Mouse (Mus musculus) small intestine, adult 10 weeks (tissue): ENCODE measurements around the gene Olfr131. TPM values are rescaled to one million over a fixed set of nuclear protein-coding genes. Genes with fewer than 3 reads are reported as not detected.

Experiments
- polyA plus RNA-seq: library from polyadenylated mRNA; stranded (reverse); fragments of 350-450 nt; fragmentation: Illumina TruSeq; extraction: RNeasy Lipid Tissue Mini Kit (QIAGEN cat#74804); gene quantifications from one replicate; pipeline ENCODE4 v1.2.3, GENCODE M21; 2014; ENCODE audit warnings: low replicate concordance

Gene Olfr131
- polyA plus RNA-seq: not detected

GRCm38 (mm10) chr17:38088593-38088992, at the start of gene Olfr131:
Gene Olfr131, minus strand, starts transcription at chr17:38088693.

DNA sequence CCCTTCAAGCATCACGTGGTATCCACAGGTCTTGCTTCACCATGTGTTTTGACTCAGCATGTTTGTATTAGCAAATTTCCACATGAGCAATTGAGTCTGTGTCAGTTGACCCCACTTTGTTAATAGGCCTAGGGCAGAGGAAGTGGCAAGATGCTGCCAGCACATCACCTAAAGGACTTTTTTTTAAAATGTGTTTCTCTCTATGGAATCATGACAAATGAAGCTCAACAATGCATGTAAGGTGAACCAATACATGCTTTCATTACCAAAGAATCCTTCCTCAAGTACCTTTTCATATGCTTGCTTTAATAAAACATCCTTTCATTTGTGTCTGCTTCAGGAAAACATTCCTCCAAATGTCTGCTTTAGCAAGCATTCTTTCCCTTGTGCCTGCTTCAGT, 45.9 kb upstream of the Olfr131 start, which contains the start of gene Olfr132:
Olfr132 (minus strand) TSS at position 101 of the 400 bp plus-strand sequence.

DNA sequence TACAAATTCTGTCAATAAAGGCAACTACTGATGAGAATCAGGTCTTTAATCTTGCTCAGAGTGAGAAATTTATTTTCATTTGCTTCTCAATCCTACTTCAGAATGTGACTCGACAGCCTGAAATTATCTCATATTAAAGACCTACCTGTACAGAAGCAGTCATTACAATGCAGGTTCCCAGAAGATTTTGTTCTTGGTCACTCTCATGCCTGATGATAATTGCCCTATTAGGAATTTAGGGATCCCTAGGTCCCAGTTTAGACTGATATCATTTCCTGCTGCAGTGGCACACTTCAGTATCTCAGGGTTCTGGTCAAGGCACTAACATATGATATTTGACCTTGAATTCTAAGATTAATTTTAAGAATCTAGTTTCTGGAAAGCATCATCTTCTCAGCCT, 24.9 kb downstream of the Olfr131 start, which contains the start of gene Olfr130:
Olfr130 (plus strand) TSS at position 301 of the 400 bp plus-strand sequence.

GRCm38 (mm10) chr17:38059979-38060378, 28.5 kb downstream of the Olfr131 start, which contains the start of gene Olfr129:
Gene Olfr129, minus strand, starts transcription at chr17:38060079.

Other genes with a start within 250 kb of the Olfr131 start
- gene Olfr126, start 241.2 kb downstream of the Olfr131 start, polyA plus RNA-seq: not detected
- gene Olfr127, start 188.3 kb downstream of the Olfr131 start, polyA plus RNA-seq: not detected
- not detected for gene Olfr128, start 168.1 kb downstream of the Olfr131 start, polyA plus RNA-seq
- not detected for gene Olfr761, start 135.6 kb downstream of the Olfr131 start, polyA plus RNA-seq
- not detected for gene Olfr129, start 28.6 kb downstream of the Olfr131 start, polyA plus RNA-seq
- gene Olfr130, start 24.8 kb downstream of the Olfr131 start, polyA plus RNA-seq: not detected
- not detected for gene Olfr132, start 45.8 kb upstream of the Olfr131 start, polyA plus RNA-seq
- not detected for gene Olfr133, start 56.6 kb upstream of the Olfr131 start, polyA plus RNA-seq
- gene Olfr134, start 82.7 kb upstream of the Olfr131 start, polyA plus RNA-seq: not detected
- gene Olfr135, start 115.6 kb upstream of the Olfr131 start, polyA plus RNA-seq: not detected
- gene Olfr138, start 172.3 kb upstream of the Olfr131 start, polyA plus RNA-seq: not detected
- gene Olfr137, start 218.9 kb upstream of the Olfr131 start, polyA plus RNA-seq: not detected
- not detected for gene Olfr136, start 241.1 kb upstream of the Olfr131 start, polyA plus RNA-seq